Mouse (Mus musculus): ENCODE data around the gene Exph5. TPM values are rescaled to one million over a fixed set of nuclear protein-coding genes. Genes with fewer than 3 reads are reported as not detected.

The Exph5 gene
- polyA plus RNA-seq, 1 experiment from 2014 or later, result 0.31 TPM

GRCm38 (mm10) chr9:53340328-53340916 is 39.0 kb downstream of the Exph5 start:
- H3K9me3 ChIP-seq (replicated peaks), result no peaks in the 10 kb centered on the region
- H3K4me2 ChIP-seq, result peak overlapping the region; percentile 87
- ATAC-seq (ENCODE audit: insufficient number of reproducible peaks, low FRiP score), result no peak
- no peak overlapping the region for H3K27ac ChIP-seq (ENCODE audit: poor library complexity, severe bottlenecking)
- H3K36me3 ChIP-seq, result no peaks in the 10 kb centered on the region
- no peaks in the 10 kb centered on the region for H3K27me3 ChIP-seq (replicated peaks)
- 37% methylated on average over 17 of the region's 17 CpGs for WGBS
- H3K4me3 ChIP-seq, result peak overlapping the region; percentile 58
- H3K4me1 ChIP-seq (replicated peaks), result 0 out of 2 replicates have a peak, but pooled peaks cover 3% of the 10 kb centered on the region
- no peak overlapping the region for H3K9ac ChIP-seq

DNA sequence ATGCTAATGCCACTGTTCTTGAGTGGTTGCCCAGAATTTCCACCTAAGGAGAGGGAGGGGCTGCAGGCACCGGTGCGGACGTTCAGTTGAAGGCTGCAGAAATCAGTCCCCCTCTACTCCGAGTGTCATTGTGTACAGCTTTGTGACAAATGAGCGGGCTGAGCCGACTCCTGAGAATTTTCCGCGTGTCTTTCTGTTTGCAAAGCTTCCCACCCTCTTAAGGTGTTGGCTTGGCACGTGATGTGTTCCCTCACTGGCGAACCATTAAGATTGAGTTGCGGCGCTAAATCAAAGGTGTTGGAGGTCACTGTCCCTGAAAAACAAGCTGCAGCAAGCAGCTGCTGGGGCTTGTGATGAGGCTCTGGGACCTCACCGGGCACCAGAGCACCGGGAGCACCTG is 39.5 kb downstream of the Exph5 start:
- no peak for ATAC-seq (ENCODE audit: insufficient number of reproducible peaks, low FRiP score)

DNA sequence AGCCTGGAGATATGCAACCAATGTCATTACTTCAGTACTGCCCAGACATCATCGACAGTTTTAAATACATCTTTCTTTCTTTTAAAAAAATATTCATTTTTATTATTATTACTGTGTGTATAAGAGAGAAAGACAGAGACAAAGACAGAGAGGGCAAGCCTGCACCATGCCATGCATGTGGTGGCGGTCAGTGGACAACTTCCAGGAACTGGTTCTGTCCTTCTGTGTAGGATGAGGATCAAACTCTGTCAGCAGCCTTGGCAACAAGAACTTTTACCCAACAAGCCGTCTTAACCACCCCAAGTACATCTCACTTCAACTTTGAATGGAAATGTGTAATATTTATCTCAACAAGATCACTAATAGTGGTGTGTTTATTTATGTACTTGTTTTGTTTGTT is 40.5 kb downstream of the Exph5 start:
- H3K4me1 ChIP-seq (replicated peaks), result 0 out of 2 replicates have a peak, but pooled peaks cover 3% of the 10 kb centered on the region
- no peak overlapping the region for H3K4me2 ChIP-seq
- H3K9ac ChIP-seq, result no peak overlapping the region
- ATAC-seq (ENCODE audit: insufficient number of reproducible peaks, low FRiP score), result no peak
- H3K4me3 ChIP-seq, result no peak overlapping the region
- WGBS, result 76% methylated on average over 3 of the region's 3 CpGs
- no peaks in the 10 kb centered on the region for H3K36me3 ChIP-seq
- H3K27ac ChIP-seq (ENCODE audit: poor library complexity, severe bottlenecking), result no peak overlapping the region
- H3K27me3 ChIP-seq (replicated peaks), result no peaks in the 10 kb centered on the region
- no peaks in the 10 kb centered on the region for H3K9me3 ChIP-seq (replicated peaks)

More for the DNA sequence above, 39.5 kb downstream of the Exph5 start:
- Histone ChIP-seq H3K36me3 (no peaks in the 10 kb centered on the region), H3K4me2 (peak overlapping the region; percentile 87), H3K4me1 (replicated peaks) (0 out of 2 replicates have a peak, but pooled peaks cover 3% of the 10 kb centered on the region), H3K27me3 (replicated peaks) (no peaks in the 10 kb centered on the region), H3K27ac (ENCODE audit: poor library complexity, severe bottlenecking) (no peak overlapping the region), H3K4me3 (peak overlapping the region; percentile 58), H3K9me3 (replicated peaks) (no peaks in the 10 kb centered on the region), H3K9ac (peak overlapping the region; percentile 59)
- 5% methylated on average over 14 of the region's 14 CpGs for WGBS

- H3K36me3 ChIP-seq, result no peaks in the 10 kb centered on the region
- no peak overlapping the region for H3K27ac ChIP-seq (ENCODE audit: poor library complexity, severe bottlenecking)
- H3K9ac ChIP-seq, result no peak overlapping the region
- H3K4me3 ChIP-seq, result no peak overlapping the region
- H3K27me3 ChIP-seq (replicated peaks), result no peaks in the 10 kb centered on the region
- no peak overlapping the region for H3K4me2 ChIP-seq
- H3K9me3 ChIP-seq (replicated peaks), result 0 out of 2 replicates have a peak, but pooled peaks cover 2% of the 10 kb centered on the region
- ATAC-seq (ENCODE audit: insufficient number of reproducible peaks, low FRiP score), result no peak
- 0 out of 2 replicates have a peak, but pooled peaks cover 3% of the 10 kb centered on the region for H3K4me1 ChIP-seq (replicated peaks)
- WGBS, result 80% methylated on average over 9 of the region's 9 CpGs
These were observed 43.4 kb downstream of the Exph5 start for GRCm38 (mm10) chr9:53344646-53345432.

DNA sequence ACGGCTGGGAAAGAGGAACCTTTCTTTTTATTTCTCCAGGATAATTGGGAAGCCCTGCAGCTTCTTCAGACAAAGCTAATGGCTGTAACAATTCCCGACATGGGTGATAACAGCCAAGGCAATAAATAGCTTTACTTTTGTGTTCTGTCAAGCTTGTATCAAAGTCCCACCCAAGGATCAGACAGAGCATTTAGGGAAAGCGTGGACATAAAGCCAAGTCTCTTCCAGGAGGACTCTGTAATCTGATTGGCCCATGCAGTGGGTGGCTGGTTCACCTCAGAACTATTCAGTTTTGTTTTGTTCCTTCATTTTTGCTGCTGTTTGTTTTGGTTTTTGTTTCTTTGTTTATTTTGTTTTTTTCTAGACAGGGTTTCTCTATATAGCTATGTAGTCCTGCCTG is 44.3 kb downstream of the Exph5 start:
- H3K27ac ChIP-seq (ENCODE audit: poor library complexity, severe bottlenecking), result no peak overlapping the region
- H3K9me3 ChIP-seq (replicated peaks), result 0 out of 2 replicates have a peak, but pooled peaks cover 7% of the 10 kb centered on the region
- H3K4me3 ChIP-seq, result no peak overlapping the region
- WGBS, result 68% methylated on average over 3 of the region's 3 CpGs
- no peak overlapping the region for H3K4me2 ChIP-seq
- H3K27me3 ChIP-seq (replicated peaks), result no peaks in the 10 kb centered on the region
- no peak overlapping the region for H3K9ac ChIP-seq
- no peak for ATAC-seq (ENCODE audit: insufficient number of reproducible peaks, low FRiP score)
- H3K36me3 ChIP-seq, result no peaks in the 10 kb centered on the region
- H3K4me1 ChIP-seq (replicated peaks), result no peaks in the 10 kb centered on the region

GRCm38 (mm10) chr9:53346402-53346801 is 44.9 kb downstream of the Exph5 start:
- no peak overlapping the region for H3K4me2 ChIP-seq
- no peak overlapping the region for H3K9ac ChIP-seq
- no peak for ATAC-seq (ENCODE audit: insufficient number of reproducible peaks, low FRiP score)
- no peak overlapping the region for H3K27ac ChIP-seq (ENCODE audit: poor library complexity, severe bottlenecking)
- H3K36me3 ChIP-seq, result no peaks in the 10 kb centered on the region
- H3K27me3 ChIP-seq (replicated peaks), result no peaks in the 10 kb centered on the region
- H3K4me3 ChIP-seq, result no peak overlapping the region
- WGBS, result 68% methylated on average over 6 of the region's 6 CpGs
- H3K4me1 ChIP-seq (replicated peaks), result no peaks in the 10 kb centered on the region
- 0 out of 2 replicates have a peak, but pooled peaks cover 7% of the 10 kb centered on the region for H3K9me3 ChIP-seq (replicated peaks)

- Histone ChIP-seq H3K4me3 (no peak overlapping the region), H3K9ac (no peak overlapping the region), H3K27me3 (replicated peaks) (no peaks in the 10 kb centered on the region), H3K4me1 (replicated peaks) (no peaks in the 10 kb centered on the region), H3K36me3 (no peaks in the 10 kb centered on the region), H3K27ac (ENCODE audit: poor library complexity, severe bottlenecking) (no peak overlapping the region), H3K9me3 (replicated peaks) (0 out of 2 replicates have a peak, but pooled peaks cover 7% of the 10 kb centered on the region), H3K4me2 (no peak overlapping the region)
- 54% methylated on average over 1 of the region's 1 CpGs for whole genome bisulfite sequencing
- ATAC-seq (ENCODE audit: insufficient number of reproducible peaks, low FRiP score), result no peak
These were observed 47.7 kb downstream of the Exph5 start for GRCm38 (mm10) chr9:53349211-53349610.

DNA sequence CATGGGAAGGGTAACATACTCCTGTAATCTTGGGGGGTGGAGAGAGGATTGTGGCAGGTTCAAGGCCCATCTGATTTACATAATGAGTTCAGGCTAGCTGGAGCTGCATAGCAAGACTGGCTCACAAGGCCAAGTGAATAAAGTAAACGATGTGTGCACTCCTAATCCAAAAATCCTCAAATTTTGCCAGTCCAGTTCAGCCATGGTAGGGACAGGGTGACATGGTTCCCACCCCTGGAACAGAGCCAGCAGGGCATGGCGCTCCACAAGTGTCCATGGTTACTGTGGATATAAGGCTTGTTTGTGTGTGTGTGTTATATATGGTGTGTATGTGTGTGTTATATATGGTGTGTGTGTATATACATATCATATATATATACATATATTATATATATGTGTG is 48.9 kb downstream of the Exph5 start:
- ATAC-seq (ENCODE audit: insufficient number of reproducible peaks, low FRiP score), result no peak
- Histone ChIP-seq H3K27me3 (replicated peaks) (no peaks in the 10 kb centered on the region), H3K4me1 (replicated peaks) (no peaks in the 10 kb centered on the region), H3K27ac (ENCODE audit: poor library complexity, severe bottlenecking) (no peak overlapping the region), H3K9ac (no peak overlapping the region), H3K36me3 (no peaks in the 10 kb centered on the region), H3K4me2 (no peak overlapping the region), H3K9me3 (replicated peaks) (0 out of 2 replicates have a peak, but pooled peaks cover 7% of the 10 kb centered on the region), H3K4me3 (no peak overlapping the region)
- WGBS, result 74% methylated on average over 2 of the region's 2 CpGs

DNA sequence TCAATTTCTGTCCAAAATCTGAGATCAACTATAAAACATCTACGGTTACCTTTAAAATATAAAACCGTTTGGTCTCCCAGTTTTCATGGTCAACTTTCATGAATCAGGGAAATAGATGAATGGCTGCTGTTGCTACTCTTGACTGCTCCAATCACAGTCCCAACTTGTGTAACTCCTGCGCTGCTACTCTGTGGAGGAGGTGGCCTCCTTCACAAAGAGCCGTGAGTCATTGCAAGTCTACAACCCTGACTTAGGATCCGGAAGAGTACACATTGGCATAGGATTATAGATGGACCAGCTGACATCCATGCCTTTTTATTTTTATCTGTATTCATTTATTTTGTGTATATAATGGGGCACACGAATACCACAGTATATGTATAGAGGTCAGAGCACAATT is 50.4 kb downstream of the Exph5 start:
- H3K36me3 ChIP-seq, result no peaks in the 10 kb centered on the region
- ATAC-seq (ENCODE audit: insufficient number of reproducible peaks, low FRiP score), result no peak
- H3K27ac ChIP-seq (ENCODE audit: poor library complexity, severe bottlenecking), result no peak overlapping the region
- no peak overlapping the region for H3K4me3 ChIP-seq
- H3K9me3 ChIP-seq (replicated peaks), result 0 out of 2 replicates have a peak, but pooled peaks cover 7% of the 10 kb centered on the region
- WGBS, result 87% methylated on average over 6 of the region's 6 CpGs
- no peak overlapping the region for H3K4me2 ChIP-seq
- H3K4me1 ChIP-seq (replicated peaks), result no peaks in the 10 kb centered on the region
- H3K9ac ChIP-seq, result no peak overlapping the region
- H3K27me3 ChIP-seq (replicated peaks), result no peaks in the 10 kb centered on the region

- Histone ChIP-seq H3K4me2 (no peak overlapping the region), H3K27me3 (replicated peaks) (no peaks in the 10 kb centered on the region), H3K9me3 (replicated peaks) (0 out of 2 replicates have a peak, but pooled peaks cover 7% of the 10 kb centered on the region), H3K9ac (no peak overlapping the region), H3K4me1 (replicated peaks) (no peaks in the 10 kb centered on the region), H3K4me3 (no peak overlapping the region), H3K27ac (ENCODE audit: poor library complexity, severe bottlenecking) (no peak overlapping the region), H3K36me3 (no peaks in the 10 kb centered on the region)
- ATAC-seq (ENCODE audit: insufficient number of reproducible peaks, low FRiP score), result no peak
- 81% methylated on average over 5 of the region's 5 CpGs for WGBS
These were observed 51.7 kb downstream of the Exph5 start for GRCm38 (mm10) chr9:53353161-53353560.

Data from heart, embryonic 12.5 days (tissue).